Mouse (Mus musculus) ES-E14 (cell line): Measurements from ENCODE around the gene Dst.

ENCODE experiments used
- HCFC1 ChIP-seq: IDR thresholded peaks from 2 replicates; pipeline ENCODE4 v1.6.1; 2012; ENCODE audit warnings: low read length, inconsistent platforms, borderline replicate concordance; ENCODE audit not compliant: insufficient read depth
- ZC3H11A ChIP-seq: IDR thresholded peaks from 2 replicates; pipeline ENCODE4 v1.6.1; 2012; ENCODE audit warnings: low read depth, mild to moderate bottlenecking, inconsistent platforms, low read length, borderline replicate concordance
- ZNF384 ChIP-seq: IDR thresholded peaks from 2 replicates; pipeline ENCODE4 v1.6.1; 2012; ENCODE audit warnings: low read depth, low read length, inconsistent platforms

DNA sequence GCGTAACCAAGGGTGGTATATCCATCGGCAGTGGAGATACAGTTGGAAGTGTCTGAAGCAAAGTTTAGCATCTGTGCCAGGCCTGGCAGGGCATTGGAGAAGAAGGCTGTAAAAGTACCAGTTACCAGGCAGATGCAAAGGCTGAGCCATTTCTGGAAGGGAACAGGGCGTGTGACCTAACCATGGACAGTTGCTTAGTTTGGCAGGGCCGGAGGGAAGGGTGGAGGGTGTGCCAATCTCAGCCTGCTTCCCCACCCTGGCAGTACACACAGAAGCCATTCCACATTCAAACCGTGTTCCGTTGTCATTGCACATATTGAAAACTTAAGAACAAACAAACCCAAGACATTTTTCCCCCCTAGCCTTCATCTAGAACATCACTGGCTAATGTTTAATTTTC is 212.0 kb downstream of the Dst start:
- no peak for TF ChIP-seq HCFC1
- TF ChIP-seq ZNF384, result no peak
- no peak for TF ChIP-seq ZC3H11A
